Mouse (Mus musculus) thymus, adult 2 months (tissue): ENCODE results near the gene Il9r.

ENCODE experiments used
- CTCF ChIP-seq: fragments of 200-500 bp; IDR thresholded peaks from 2 replicates; pipeline ENCODE4 v1.5.1; 2012; ENCODE audit warnings: mild to moderate bottlenecking, control low read depth, low read length, moderate library complexity, borderline replicate concordance; ENCODE audit not compliant: control insufficient read depth, poor library complexity, insufficient read depth; ENCODE audit errors: extremely low read depth
- POLR2A ChIP-seq: fragments of 200-500 bp; IDR thresholded peaks from 2 replicates; pipeline ENCODE4 v1.6.1; 2012; ENCODE audit warnings: mild to moderate bottlenecking, low read length, control low read depth, moderate library complexity; ENCODE audit not compliant: control insufficient read depth, poor library complexity, insufficient read depth; ENCODE audit errors: extremely low read depth

DNA sequence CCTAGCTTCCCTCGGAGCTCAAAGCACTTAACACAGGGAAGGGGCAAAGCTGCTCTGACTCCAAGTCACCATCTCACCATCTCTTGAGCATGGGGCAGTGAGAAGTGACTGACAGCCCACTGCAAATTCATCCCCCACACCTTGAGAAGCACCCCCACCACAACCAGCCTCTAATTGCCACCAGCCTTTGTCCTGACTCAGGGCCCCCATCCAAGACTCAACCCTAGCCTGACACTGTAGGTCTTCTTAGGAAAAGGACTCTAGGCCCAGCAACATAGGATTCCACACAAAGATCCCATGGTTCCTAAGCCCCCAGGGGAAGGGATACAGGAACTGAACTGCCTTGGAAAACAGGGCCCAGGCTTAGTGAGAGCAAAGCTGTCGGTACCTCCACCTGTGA is 36.1 kb upstream of the Il9r start:
- TF ChIP-seq CTCF (no peak), POLR2A (no peak)
